Mouse (Mus musculus): ENCODE data around the gene Hist1h2bl.
A peak's percentile ranks its signal among the peaks of the same experiment; 100 is the strongest.
"Not testable (repeated sequence)": the region's sequence is repeated elsewhere in the genome, so short reads cannot be mapped to it uniquely, and the experiment has no call there.

Gene Hist1h2bl

DNA sequence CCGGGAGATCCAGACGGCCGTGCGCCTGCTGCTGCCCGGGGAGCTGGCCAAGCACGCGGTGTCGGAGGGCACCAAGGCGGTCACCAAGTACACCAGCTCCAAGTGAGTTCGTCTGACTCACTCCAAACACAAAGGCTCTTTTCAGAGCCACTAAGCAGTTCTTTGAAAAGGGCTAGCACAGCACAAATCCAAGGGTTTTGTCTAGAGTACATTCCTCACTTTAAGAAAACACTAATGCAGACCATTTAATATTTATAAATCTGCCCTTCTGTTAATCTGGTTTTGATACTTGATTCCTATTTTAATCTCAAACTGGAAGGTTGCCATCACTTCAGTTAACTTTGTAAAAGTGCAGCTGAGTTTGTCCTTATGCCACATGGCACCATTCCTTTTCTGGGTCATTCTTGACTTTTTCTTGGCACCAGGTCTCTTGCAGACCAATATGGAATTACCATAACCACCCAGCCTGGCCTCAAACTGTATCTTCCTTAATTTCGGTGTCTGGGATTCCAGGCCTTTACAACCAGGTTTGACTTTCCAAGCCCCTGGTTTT lies 6.5 kb upstream of the Hist1h2bl start:
- DNase-seq (ENCODE audit: low spot score), result no peak

- not testable (repeated sequence) for DNase-seq (ENCODE audit: low spot score)
Measured at GRCm38 (mm10) chr13:21721757-21722372, 5.9 kb upstream of the Hist1h2bl start, which contains the start of gene Hist1h2bm. Gene Hist1h2bm, plus strand, starts transcription at chr13:21722044.

GRCm38 (mm10) chr13:21721107-21721756 lies 5.3 kb upstream of the Hist1h2bl start:
- not testable (repeated sequence) for DNase-seq (ENCODE audit: low spot score)

- no peak for DNase-seq (ENCODE audit: low spot score)
Measured at GRCm38 (mm10) chr13:21718381-21719080, 2.6 kb upstream of the Hist1h2bl start.

GRCm38 (mm10) chr13:21717397-21718357 lies 1.7 kb upstream of the Hist1h2bl start, which contains the start of gene Hist1h3h:
Gene Hist1h3h, plus strand, starts transcription at chr13:21717659.
- DNase-seq (ENCODE audit: low spot score), result not testable (repeated sequence)

DNA sequence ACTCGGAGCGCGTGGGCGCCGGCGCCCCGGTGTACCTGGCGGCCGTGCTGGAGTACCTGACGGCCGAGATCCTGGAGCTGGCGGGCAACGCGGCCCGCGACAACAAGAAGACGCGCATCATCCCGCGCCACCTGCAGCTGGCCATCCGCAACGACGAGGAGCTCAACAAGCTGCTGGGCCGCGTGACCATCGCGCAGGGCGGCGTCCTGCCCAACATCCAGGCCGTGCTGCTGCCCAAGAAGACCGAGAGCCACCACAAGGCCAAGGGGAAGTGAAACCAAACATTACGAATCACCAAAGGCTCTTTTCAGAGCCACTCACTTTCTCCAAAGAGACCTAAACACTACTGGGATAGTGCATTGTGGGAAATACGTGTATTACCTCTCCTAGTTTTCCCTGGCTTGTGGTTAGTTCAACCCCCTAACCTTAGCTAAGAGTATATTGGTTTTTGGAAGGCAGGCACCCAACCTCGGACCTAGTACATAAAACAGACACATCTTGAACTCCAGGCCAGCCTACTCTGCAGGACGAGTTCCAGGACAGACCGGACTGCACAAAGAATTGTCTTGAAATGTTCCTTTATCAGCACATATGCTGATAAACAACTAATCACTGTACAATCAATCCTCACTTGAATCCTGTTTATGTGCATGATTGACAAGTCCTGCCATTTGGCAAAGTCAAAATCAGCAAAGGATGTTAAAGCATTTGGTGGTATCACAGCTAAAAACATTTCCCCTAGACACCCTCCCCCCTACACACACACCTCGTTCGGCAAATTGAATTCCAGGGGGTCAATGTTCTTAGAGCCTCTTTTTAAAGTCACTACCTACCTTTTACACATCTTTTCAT lies 823 bp upstream of the Hist1h2bl start:
- DNase-seq (ENCODE audit: low spot score), result not testable (repeated sequence)

DNA sequence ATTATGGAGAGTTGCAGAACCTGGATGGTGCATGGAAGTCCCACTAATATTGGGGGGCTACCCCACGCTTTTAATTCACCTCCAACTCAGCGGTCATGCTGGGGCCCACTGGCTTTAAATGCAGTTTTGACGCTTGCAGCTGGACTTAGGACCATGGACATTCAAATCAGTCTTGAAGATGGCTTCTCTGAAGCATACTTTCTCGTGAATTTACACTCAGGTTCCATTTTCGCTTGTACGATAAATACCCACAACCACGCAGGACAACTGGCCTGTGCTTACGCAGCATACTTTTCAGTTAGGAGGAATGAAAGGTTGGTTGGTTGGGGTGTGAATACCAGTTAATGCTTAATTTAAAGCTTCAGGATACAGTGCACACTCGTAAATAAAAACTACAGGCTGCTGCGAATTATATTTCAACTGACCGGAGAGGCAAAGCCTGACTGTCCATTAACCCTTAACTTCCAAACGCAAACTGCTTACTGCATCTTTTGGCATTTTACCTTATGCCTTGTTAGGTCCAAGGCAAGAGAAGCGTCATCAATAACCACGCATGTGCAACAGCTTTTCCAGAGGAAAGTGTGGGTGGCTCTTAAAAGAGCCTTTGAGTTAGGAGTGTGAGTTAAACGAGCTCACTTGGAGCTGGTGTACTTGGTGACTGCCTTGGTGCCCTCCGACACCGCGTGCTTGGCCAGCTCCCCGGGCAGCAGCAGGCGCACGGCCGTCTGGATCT lies 646 bp downstream of the Hist1h2bl start:
- no peak for DNase-seq (ENCODE audit: low spot score)

GRCm38 (mm10) chr13:21714725-21715124 lies 1.2 kb downstream of the Hist1h2bl start:
- DNase-seq (ENCODE audit: low spot score), result no peak

- no peak for DNase-seq (ENCODE audit: low spot score)
Measured at GRCm38 (mm10) chr13:21711698-21712097, 4.2 kb downstream of the Hist1h2bl start.

DNA sequence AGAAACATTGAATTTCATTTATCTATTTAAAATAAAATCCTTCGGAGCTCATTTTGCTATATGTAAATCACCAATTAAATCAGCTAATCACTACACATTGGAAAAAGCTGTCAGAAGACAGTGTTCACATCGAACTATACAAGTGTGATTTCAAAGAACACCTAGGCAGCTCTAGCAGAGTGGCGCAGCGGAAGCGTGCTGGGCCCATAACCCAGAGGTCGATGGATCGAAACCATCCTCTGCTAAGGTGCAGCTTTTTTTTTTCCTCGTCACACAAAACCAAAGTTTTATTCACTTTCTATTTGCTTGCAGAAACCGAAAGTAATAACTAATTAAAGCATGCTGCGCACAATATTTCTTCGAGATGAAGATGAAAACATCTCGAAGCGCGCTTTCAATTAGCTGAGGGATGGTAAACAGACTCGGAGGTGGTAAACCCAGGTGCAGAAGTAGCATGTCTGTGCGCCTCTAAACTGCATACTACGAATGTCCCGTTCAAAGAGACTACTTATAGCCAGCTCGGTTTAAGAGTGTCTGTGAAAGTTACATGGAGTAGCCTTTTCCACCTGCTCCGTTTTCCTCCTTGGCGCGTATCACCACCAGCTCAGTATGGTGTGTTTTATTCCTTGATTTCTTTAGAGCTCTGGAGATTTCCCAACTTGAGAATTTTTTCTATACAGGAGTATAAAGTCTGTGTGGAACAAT lies 5.0 kb downstream of the Hist1h2bl start:
- no peak for DNase-seq (ENCODE audit: low spot score)

- DNase-seq (ENCODE audit: low spot score), result peak; percentile 60
Measured at GRCm38 (mm10) chr13:21710031-21710711, 5.8 kb downstream of the Hist1h2bl start.

GRCm38 (mm10) chr13:21706669-21707068 lies 9.3 kb downstream of the Hist1h2bl start:
- DNase-seq (ENCODE audit: low spot score), result no peak

GRCm38 (mm10) chr13:21697811-21698210 lies 18.1 kb downstream of the Hist1h2bl start, which contains the start of gene Olfr1359:
Gene Olfr1359, plus strand, starts transcription at chr13:21698111.
- DNase-seq (ENCODE audit: low spot score), result no peak

GRCm38 (mm10) chr13:21677305-21677704 lies 38.6 kb downstream of the Hist1h2bl start, which contains the start of gene Olfr1360:
Gene Olfr1360, minus strand, starts transcription at chr13:21677405.
- no peak for DNase-seq (ENCODE audit: low spot score)
